Mouse (Mus musculus) adrenal gland, postnatal 10 days (tissue): ENCODE data around the gene Plekhg1. TPM values are rescaled to one million over a fixed set of nuclear protein-coding genes. Genes with fewer than 3 reads are reported as not detected.

Experiments
- DNase-seq: peaks from one replicate; pipeline ENCODE4 v3.0.0; 2021; ENCODE audit warnings: mixed read lengths
- total RNA-seq, 2 experiments: library from RNA; stranded (reverse); gene quantifications; 2 replicates each; pipeline ENCODE4 v1.2.3; 2021

Plekhg1 gene
- total RNA-seq, 2 experiments from 2014 or later: 11.1 to 14.5 TPM

DNA sequence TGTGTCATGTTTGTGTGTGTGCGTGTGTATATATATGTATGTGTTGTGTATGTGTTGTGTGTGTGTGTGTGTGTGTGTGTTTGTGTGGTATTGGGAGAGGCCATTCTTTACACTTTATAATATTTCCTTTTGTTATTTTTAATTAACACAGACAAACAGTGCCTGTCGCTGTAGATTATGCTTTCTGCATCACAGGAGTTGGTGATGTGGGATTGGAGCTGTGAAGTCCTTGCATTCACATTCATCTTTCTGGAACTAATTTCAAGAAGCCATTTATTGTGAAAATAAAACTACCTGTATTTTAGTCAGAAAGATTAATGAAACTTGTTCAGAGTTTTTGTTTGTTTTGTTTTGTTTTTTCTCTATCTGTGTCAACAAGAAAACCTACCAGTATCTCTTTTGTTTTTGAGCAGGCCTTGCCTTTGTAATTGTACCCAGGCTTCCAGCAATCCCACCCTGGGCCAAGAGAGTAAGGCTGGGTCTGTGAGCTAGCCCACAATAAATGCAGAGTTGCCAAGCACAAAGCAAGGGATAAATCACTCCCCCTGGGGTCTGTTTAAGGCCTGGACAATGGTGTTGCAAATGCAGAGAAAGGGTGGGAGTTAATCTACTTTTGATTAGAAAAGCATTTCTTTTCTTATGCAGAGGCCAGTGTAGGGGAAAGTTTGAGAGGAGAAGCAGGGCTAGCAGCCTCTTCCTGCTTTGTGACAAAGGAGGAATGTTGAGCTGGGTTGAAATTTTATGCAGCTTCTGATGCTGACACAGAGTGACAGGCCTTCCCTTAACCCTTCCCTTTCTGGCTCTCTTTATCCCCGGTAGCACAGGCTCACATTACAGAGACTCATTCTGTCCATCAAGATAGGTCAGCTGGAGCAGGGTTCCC is 151.5 kb downstream of the Plekhg1 start:
- DNase-seq: no peak

DNA sequence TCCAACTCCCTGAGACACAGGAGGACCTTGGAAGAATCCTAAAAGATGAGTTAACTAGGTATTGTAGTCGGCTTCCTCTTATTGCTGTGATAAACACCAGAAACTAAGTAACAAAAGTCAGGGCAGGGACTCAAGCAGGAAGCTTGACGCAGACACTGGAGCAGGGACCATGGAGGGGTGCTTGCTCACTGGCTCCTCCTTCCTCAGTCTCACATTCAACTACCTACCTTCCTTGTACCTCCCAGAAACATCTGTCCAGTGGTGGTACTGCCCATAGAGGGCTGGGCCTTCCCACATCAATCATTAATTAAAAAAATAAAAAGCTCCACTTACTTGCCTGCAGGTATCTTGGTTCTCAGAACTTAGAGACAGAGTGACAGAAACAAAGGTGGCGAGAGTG is 152.2 kb downstream of the Plekhg1 start:
- no peak for DNase-seq

DNA sequence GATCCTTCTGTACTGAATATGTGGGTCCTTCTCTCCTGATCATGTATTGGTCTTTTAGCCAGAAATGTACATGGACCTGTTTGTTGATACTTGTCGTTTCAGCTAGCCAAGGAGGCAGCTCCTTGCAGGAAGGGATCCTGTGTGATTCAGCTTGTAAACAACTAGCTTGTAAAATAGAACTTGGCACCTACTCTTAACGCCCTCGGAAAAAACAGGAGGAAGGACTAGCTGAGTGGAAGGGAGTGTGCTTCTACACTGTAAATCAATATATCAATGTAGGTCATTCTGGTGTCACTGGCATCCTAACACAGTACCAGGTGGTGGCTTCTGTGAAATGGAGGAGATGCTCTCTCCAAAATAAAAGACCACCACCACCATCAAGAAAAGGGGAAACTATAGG is 157.9 kb downstream of the Plekhg1 start:
- DNase-seq: no peak

- no peak for DNase-seq
Observed at GRCm38 (mm10) chr10:3900416-3900956, 160.3 kb downstream of the Plekhg1 start.

DNA sequence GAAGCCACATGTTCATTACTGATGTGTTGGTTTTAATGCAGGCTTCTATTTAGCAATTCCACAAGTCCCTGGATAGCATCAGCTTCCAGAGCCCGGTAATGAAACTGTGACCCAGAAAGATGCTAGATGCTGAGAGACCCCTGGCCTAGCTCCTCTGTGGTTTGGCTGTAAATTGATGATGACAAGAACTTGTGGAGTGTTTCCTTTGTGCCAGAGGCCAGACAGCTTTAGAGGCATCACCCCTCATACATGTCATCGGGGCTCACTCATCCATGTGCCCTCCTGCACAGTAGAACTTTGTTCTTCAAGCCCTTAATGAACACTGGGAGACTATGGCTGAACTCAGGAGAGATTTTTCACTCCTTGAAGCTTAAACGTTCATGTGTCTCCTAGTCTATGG is 165.6 kb downstream of the Plekhg1 start:
- no peak for DNase-seq

GRCm38 (mm10) chr10:3914104-3914503 is 173.9 kb downstream of the Plekhg1 start:
- no peak for DNase-seq

DNA sequence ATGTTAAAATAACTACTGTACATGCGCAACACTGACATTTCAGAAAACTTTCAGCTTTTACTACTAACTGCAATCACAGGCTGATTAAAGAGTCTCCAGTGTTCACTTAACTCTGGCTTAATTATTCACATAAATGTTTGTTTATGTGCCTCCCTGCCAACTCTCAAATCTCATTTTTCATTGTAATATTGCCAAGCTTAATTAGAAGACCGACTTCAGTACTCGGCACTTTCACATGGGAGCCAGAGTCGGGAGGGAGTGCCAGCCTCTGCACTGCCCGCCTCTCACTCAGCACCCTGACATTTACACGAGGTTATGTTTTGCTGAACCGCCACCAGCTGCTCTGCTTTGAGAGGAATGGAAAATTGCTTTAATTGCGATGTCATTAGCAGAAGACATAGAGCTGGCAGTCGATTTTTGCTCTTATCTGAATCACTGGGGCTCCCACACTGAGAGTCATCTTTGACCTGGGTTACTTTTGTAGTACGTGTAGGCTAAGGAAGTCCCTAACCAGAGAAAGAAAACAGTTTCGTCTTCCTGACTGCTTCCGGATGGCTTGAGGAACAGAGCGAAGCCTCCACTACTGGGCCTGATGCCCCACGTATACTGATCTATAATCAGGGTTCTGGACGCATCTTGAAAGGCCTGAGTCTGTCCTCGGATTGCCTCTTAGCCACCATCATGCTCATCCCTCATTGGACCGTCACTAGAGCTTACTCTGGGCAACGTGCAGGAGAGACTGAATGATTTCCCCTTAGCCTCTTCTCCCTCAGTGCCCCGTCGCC is 180.4 kb downstream of the Plekhg1 start:
- peak; percentile 13 for DNase-seq

- DNase-seq: no peak
Observed at GRCm38 (mm10) chr10:3928008-3928545, 187.9 kb downstream of the Plekhg1 start.

DNA sequence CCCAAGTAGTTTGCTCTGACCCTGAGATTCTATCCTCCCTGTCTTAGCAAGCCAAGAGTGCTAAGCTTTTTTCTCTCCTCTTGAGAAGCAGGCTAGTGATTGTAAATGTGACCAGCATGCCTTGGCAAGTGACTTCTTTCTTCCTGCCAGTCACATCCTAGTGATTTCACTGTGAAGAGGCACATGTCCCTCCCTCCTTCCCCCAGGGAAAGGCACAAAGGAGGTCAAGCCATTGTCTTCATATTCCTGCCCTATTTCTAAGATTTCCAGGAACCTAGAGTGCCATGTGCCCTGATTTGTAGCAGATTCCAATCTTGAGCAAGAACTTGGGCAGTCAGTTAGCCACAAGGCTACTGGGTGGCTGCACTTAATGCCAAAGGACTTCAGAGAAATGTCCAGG is 191.7 kb downstream of the Plekhg1 start:
- no peak for DNase-seq

GRCm38 (mm10) chr10:3933311-3933940 is 193.3 kb downstream of the Plekhg1 start:
- DNase-seq: no peak

DNA sequence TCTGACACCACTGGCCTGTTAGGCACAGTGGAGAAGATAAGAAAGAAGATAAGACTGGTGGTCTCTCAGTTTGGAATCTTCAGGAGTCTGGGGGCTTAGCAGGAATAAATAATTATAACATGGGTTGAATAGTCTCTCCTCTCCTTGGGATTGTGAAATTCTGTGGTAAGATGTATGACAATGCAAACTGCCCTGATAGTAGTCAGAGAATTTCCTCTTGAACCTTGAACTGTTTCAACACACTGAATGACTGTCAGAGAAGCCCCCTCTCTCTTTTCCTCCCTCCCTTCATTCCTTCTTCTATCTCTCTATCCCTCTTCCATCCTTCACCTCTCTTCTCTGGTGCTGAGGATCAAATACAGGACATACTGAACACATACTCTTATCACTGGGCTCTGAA is 196.7 kb downstream of the Plekhg1 start:
- DNase-seq: no peak

DNA sequence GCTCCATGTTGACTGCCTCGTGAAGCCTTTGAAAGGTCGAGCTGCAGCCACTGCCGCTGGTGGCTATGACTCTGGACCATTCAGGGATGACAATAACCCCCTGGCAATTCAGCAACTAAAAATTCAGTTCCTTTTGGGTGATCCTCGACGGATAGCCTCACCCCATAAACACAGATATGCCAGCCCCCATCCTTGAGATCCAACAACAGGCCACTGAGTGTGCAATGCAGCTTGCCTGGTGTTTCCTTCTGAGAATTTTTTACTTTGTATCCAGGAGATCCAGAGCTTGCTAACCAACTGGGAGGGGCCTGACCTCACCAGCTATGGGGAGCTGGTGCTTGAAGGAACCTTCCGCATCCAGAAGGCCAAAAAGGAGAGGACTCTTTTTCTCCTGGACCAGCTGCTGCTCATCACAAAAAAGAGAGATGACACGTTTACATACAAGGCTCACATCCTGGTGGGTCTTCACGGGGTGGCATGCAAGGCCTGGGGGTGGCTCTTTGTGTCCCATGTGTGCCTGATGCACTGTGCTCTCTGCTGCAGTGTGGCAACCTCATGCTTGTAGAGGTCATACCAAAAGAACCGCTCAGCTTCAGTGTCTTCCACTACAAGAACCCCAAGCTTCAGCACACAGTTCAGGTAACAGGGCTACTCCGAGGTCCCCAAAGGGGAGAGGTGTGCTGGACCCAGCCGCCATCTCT is 199.9 kb downstream of the Plekhg1 start:
- DNase-seq: no peak

- DNase-seq: no peak
Observed at GRCm38 (mm10) chr10:3940596-3940975, 200.4 kb downstream of the Plekhg1 start.

DNA sequence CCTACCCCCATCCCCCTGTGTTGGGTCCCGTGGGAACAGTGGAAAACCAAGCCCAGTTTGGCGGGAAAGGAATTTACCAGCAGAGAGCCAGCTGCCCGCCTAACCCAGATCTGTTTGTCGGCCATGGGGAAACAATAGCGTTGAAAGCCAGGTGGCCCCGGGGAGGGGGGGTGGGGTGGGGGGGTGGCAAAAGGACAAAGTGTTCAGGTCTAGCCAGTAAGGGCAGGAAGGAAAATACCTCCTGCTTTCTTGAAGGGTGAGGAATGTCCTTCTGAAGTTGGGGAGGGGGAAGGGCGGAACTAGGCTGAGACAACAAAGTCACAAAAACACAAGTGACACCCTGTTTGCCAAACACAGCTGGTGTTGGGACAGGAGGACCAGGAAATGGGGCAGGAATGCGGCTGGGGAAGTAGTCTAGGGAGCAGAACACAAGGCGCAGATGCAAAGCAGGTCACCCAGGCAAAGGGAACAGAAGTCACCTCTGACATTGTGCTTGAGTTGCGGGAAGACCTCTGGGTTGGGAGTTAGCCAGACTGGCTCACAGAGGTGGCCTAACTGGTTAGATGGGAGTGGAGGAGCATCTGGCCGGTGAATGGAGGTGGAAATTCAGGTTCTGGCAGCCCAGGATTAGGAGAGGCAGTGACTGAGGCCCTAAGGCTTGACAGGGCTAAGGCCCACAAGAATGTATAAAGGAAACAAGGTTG is 201.0 kb downstream of the Plekhg1 start:
- no peak for DNase-seq

GRCm38 (mm10) chr10:3942289-3942688 is 202.1 kb downstream of the Plekhg1 start:
- no peak for DNase-seq

DNA sequence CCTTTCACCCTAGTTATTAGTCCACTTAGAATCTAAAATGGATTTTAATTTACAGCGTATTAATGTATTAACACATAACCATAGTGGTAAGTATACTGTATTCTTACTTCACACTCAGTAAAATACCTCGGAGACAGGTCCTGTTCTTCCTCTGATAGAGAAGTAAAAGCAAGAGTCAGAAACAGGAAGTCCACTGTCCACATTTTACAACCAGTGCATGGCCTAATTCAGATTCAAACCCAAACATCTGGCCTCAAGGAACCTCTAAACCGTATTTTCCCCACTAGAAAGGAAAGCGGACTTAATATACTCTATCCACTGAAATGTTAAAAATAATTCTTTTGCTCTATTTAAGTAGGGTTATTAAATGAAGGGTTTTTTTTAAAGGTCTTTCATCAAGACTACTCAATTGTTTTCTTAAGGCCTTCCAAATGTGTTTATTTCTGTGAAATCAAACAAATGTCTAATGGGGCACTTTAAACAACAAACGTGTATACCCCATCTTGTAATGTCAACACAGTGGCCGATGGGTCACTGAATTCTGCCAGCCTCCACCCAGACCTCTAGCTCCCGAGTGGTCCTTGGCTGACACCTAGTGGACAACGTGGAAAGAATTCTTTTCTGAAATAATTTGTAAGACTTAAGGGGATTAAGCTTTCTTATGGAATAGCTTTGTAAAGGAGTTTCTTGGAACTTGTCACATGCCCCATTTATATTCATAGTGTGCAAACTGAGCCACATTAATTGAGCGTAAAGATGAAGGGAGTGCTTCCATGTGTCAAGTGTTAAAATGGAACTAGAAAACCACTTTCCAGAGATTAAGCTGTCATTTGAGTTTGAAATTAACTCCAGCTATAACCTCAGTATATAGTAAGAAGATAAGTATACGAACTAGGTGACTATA is 203.6 kb downstream of the Plekhg1 start:
- DNase-seq: peak; percentile 81

- DNase-seq: no peak
Observed at GRCm38 (mm10) chr10:3946871-3947270, 206.7 kb downstream of the Plekhg1 start.

- DNase-seq: no peak
Observed at GRCm38 (mm10) chr10:3947346-3947745, 207.2 kb downstream of the Plekhg1 start.

- DNase-seq: no peak
Observed at GRCm38 (mm10) chr10:3949306-3949705, 209.1 kb downstream of the Plekhg1 start.

GRCm38 (mm10) chr10:3956471-3956870 is 216.3 kb downstream of the Plekhg1 start:
- no peak for DNase-seq
